Mouse (Mus musculus): ENCODE data around the gene 9330182O14Rik. TPM values are rescaled to one million over a fixed set of nuclear protein-coding genes. Genes with fewer than 3 reads are reported as not detected.

The 9330182O14Rik gene
- polyA plus RNA-seq (2014; fragmentation: Nextera tagmentation; extraction: Ambion mirVana) = not detected in 2 replicates

GRCm38 (mm10) chr15:40134152-40134792 lies at the start of gene 9330182O14Rik:
9330182O14Rik (plus strand) TSS chr15:40134365.
- Histone ChIP-seq H3K27me3 (replicated peaks; ENCODE audit: control insufficient read depth, insufficient read depth, low read length) (no peaks in the 10 kb centered on the region), H3K4me3 (ENCODE audit: low read depth, low read length) (no peak within 1 kb of the TSS), H3K9me3 (ENCODE audit: control insufficient read depth, low read length) (no peaks in the 10 kb centered on the region), H3K36me3 (ENCODE audit: control insufficient read depth, insufficient read depth, low read length) (no peaks in the 10 kb centered on the region), H3K4me2 (ENCODE audit: low read depth, low read length) (no peak within 1 kb of the TSS), H3K9ac (ENCODE audit: low read depth, low read length) (no peak within 1 kb of the TSS), H3K4me1 (ENCODE audit: control insufficient read depth, insufficient read depth, low read length) (no peaks in the 10 kb centered on the region), H3K27ac (replicated peaks; ENCODE audit: low read depth, low read length) (no peak within 1 kb of the TSS)
- no peak for DNase-seq (ENCODE audit: low spot score)
- no peak for ATAC-seq (ENCODE audit: low read depth)
- 54% methylated on average over 10 of the region's 10 CpGs for WGBS

GRCm38 (mm10) chr15:40103304-40103703 lies 30.9 kb upstream of the 9330182O14Rik start:
- no peaks in the 10 kb centered on the region for H3K4me1 ChIP-seq (ENCODE audit: control insufficient read depth, insufficient read depth, low read length)
- DNase-seq (ENCODE audit: low spot score) (no peak), ATAC-seq (ENCODE audit: low read depth) (no peak)
- no peak overlapping the region for H3K9ac ChIP-seq (ENCODE audit: low read depth, low read length)
- H3K4me2 ChIP-seq (ENCODE audit: low read depth, low read length) = no peak overlapping the region
- H3K27me3 ChIP-seq (replicated peaks; ENCODE audit: control insufficient read depth, insufficient read depth, low read length) = no peaks in the 10 kb centered on the region
- H3K27ac ChIP-seq (replicated peaks; ENCODE audit: low read depth, low read length) = no peak overlapping the region
- H3K36me3 ChIP-seq (ENCODE audit: control insufficient read depth, insufficient read depth, low read length) = no peaks in the 10 kb centered on the region
- WGBS = 84% methylated on average over 2 of the region's 2 CpGs
- H3K4me3 ChIP-seq (ENCODE audit: low read depth, low read length) = no peak overlapping the region
- no peaks in the 10 kb centered on the region for H3K9me3 ChIP-seq (ENCODE audit: control insufficient read depth, low read length)

- H3K4me1 ChIP-seq (ENCODE audit: control insufficient read depth, insufficient read depth, low read length) = no peaks in the 10 kb centered on the region
- DNase-seq (ENCODE audit: low spot score) (no peak), ATAC-seq (ENCODE audit: low read depth) (no peak)
- no peak overlapping the region for H3K4me3 ChIP-seq (ENCODE audit: low read depth, low read length)
- no peaks in the 10 kb centered on the region for H3K9me3 ChIP-seq (ENCODE audit: control insufficient read depth, low read length)
- no peak overlapping the region for H3K9ac ChIP-seq (ENCODE audit: low read depth, low read length)
- no peaks in the 10 kb centered on the region for H3K27me3 ChIP-seq (replicated peaks; ENCODE audit: control insufficient read depth, insufficient read depth, low read length)
- no peak overlapping the region for H3K27ac ChIP-seq (replicated peaks; ENCODE audit: low read depth, low read length)
- no peak overlapping the region for H3K4me2 ChIP-seq (ENCODE audit: low read depth, low read length)
- 96% methylated on average over 4 of the region's 4 CpGs for WGBS
- H3K36me3 ChIP-seq (ENCODE audit: control insufficient read depth, insufficient read depth, low read length) = no peaks in the 10 kb centered on the region
Observed at GRCm38 (mm10) chr15:40105712-40106111, 28.5 kb upstream of the 9330182O14Rik start.

- Histone ChIP-seq H3K4me1 (ENCODE audit: control insufficient read depth, insufficient read depth, low read length) (peaks cover 21% of the 10 kb centered on the region; the same call in 1 of the 2 replicates), H3K36me3 (ENCODE audit: control insufficient read depth, insufficient read depth, low read length) (no peaks in the 10 kb centered on the region), H3K9me3 (ENCODE audit: control insufficient read depth, low read length) (no peaks in the 10 kb centered on the region), H3K27ac (replicated peaks; ENCODE audit: low read depth, low read length) (peak overlapping the region; percentile 41; the same call in 1 of the 2 replicates), H3K4me3 (ENCODE audit: low read depth, low read length) (peak overlapping the region; percentile 18; the same call in 1 of the 2 replicates), H3K9ac (ENCODE audit: low read depth, low read length) (peak overlapping the region; percentile 17; the same call in 1 of the 2 replicates), H3K27me3 (replicated peaks; ENCODE audit: control insufficient read depth, insufficient read depth, low read length) (no peaks in the 10 kb centered on the region), H3K4me2 (ENCODE audit: low read depth, low read length) (peak overlapping the region; percentile 52)
- no peak for DNase-seq (ENCODE audit: low spot score)
- ATAC-seq (ENCODE audit: low read depth) = no peak
- 27% methylated on average over 17 of the region's 18 CpGs for WGBS
Observed at GRCm38 (mm10) chr15:40113888-40114576, 20.1 kb upstream of the 9330182O14Rik start.

- peak; percentile 75 for ATAC-seq (ENCODE audit: low read depth)
- Histone ChIP-seq H3K4me1 (ENCODE audit: control insufficient read depth, insufficient read depth, low read length) (peaks cover 21% of the 10 kb centered on the region; the same call in 1 of the 2 replicates), H3K27ac (replicated peaks; ENCODE audit: low read depth, low read length) (peak overlapping the region; percentile 42), H3K9me3 (ENCODE audit: control insufficient read depth, low read length) (no peaks in the 10 kb centered on the region), H3K4me3 (ENCODE audit: low read depth, low read length) (peak overlapping the region; percentile 18), H3K27me3 (replicated peaks; ENCODE audit: control insufficient read depth, insufficient read depth, low read length) (no peaks in the 10 kb centered on the region), H3K9ac (ENCODE audit: low read depth, low read length) (peak overlapping the region; percentile 17; the same call in 1 of the 2 replicates), H3K4me2 (ENCODE audit: low read depth, low read length) (peak overlapping the region; percentile 52), H3K36me3 (ENCODE audit: control insufficient read depth, insufficient read depth, low read length) (no peaks in the 10 kb centered on the region)
- DNase-seq (ENCODE audit: low spot score) = peak; percentile 74
- 16% methylated on average over 21 of the region's 22 CpGs for WGBS
Observed at GRCm38 (mm10) chr15:40114600-40115271, 19.4 kb upstream of the 9330182O14Rik start.

GRCm38 (mm10) chr15:40116396-40116795 lies 17.8 kb upstream of the 9330182O14Rik start:
- DNase-seq (ENCODE audit: low spot score) (no peak), ATAC-seq (ENCODE audit: low read depth) (no peak)
- no peaks in the 10 kb centered on the region for H3K36me3 ChIP-seq (ENCODE audit: control insufficient read depth, insufficient read depth, low read length)
- H3K4me1 ChIP-seq (ENCODE audit: control insufficient read depth, insufficient read depth, low read length) = peaks cover 21% of the 10 kb centered on the region; the same call in 1 of the 2 replicates
- H3K9me3 ChIP-seq (ENCODE audit: control insufficient read depth, low read length) = no peaks in the 10 kb centered on the region
- no peaks in the 10 kb centered on the region for H3K27me3 ChIP-seq (replicated peaks; ENCODE audit: control insufficient read depth, insufficient read depth, low read length)
- WGBS = 82% methylated on average over 3 of the region's 3 CpGs
- H3K27ac ChIP-seq (replicated peaks; ENCODE audit: low read depth, low read length) = no peak overlapping the region
- no peak overlapping the region for H3K4me3 ChIP-seq (ENCODE audit: low read depth, low read length)
- H3K4me2 ChIP-seq (ENCODE audit: low read depth, low read length) = no peak overlapping the region
- H3K9ac ChIP-seq (ENCODE audit: low read depth, low read length) = no peak overlapping the region

- peak; percentile 23 for DNase-seq (ENCODE audit: low spot score)
- Histone ChIP-seq H3K9ac (ENCODE audit: low read depth, low read length) (no peak overlapping the region), H3K4me3 (ENCODE audit: low read depth, low read length) (no peak overlapping the region), H3K27ac (replicated peaks; ENCODE audit: low read depth, low read length) (no peak overlapping the region), H3K9me3 (ENCODE audit: control insufficient read depth, low read length) (no peaks in the 10 kb centered on the region), H3K36me3 (ENCODE audit: control insufficient read depth, insufficient read depth, low read length) (no peaks in the 10 kb centered on the region), H3K27me3 (replicated peaks; ENCODE audit: control insufficient read depth, insufficient read depth, low read length) (no peaks in the 10 kb centered on the region), H3K4me2 (ENCODE audit: low read depth, low read length) (no peak overlapping the region), H3K4me1 (ENCODE audit: control insufficient read depth, insufficient read depth, low read length) (no peaks in the 10 kb centered on the region)
- ATAC-seq (ENCODE audit: low read depth) = no peak
- 69% methylated on average over 9 of the region's 9 CpGs for WGBS
Observed at GRCm38 (mm10) chr15:40124211-40124953, 9.8 kb upstream of the 9330182O14Rik start.

- WGBS = 39% methylated on average over 5 of the region's 5 CpGs
- H3K4me1 ChIP-seq (ENCODE audit: control insufficient read depth, insufficient read depth, low read length) = no peaks in the 10 kb centered on the region
- no peak overlapping the region for H3K4me2 ChIP-seq (ENCODE audit: low read depth, low read length)
- no peaks in the 10 kb centered on the region for H3K9me3 ChIP-seq (ENCODE audit: control insufficient read depth, low read length)
- H3K27me3 ChIP-seq (replicated peaks; ENCODE audit: control insufficient read depth, insufficient read depth, low read length) = no peaks in the 10 kb centered on the region
- no peak overlapping the region for H3K4me3 ChIP-seq (ENCODE audit: low read depth, low read length)
- H3K27ac ChIP-seq (replicated peaks; ENCODE audit: low read depth, low read length) = no peak overlapping the region
- no peak for DNase-seq (ENCODE audit: low spot score)
- H3K36me3 ChIP-seq (ENCODE audit: control insufficient read depth, insufficient read depth, low read length) = no peaks in the 10 kb centered on the region
- ATAC-seq (ENCODE audit: low read depth) = peak; percentile 17; the same call in 1 of the 2 replicates
- H3K9ac ChIP-seq (ENCODE audit: low read depth, low read length) = no peak overlapping the region
Observed at GRCm38 (mm10) chr15:40129496-40129895, 4.7 kb upstream of the 9330182O14Rik start.
